Mouse (Mus musculus) Patski (cell line): Measurements from ENCODE around the gene Ppp1cb. TPM values are rescaled to one million over a fixed set of nuclear protein-coding genes. Genes with fewer than 3 reads are reported as not detected.

Source experiments
- ATAC-seq: fragments of 100-300 bp; one replicate; pipeline ENCODE4 v1.8.0; 2021
- CTCF ChIA-PET: fragments of 350-600 bp; sonication (Branson Sonifier 250); formaldehyde crosslinking; loops from one replicate; lab custom pipeline; 2022; ENCODE audit warnings: inconsistent platforms; lab: Charles Lee
- POLR2A ChIA-PET: fragments of 350-600 bp; sonication (Branson Sonifier 250); formaldehyde crosslinking; loops from one replicate; lab custom pipeline; 2022; ENCODE audit warnings: antibody characterized with exemption, inconsistent platforms; lab: Charles Lee
- DNase-seq: peaks from one replicate; pipeline ENCODE4 v3.0.0-alpha.2; 2011; ENCODE audit warnings: low read depth, low spot score
- H3K27me3 ChIP-seq: fragments of 371-371 bp; one replicate; pipeline ENCODE4 v1.5.1; 2021
- CTCF ChIP-seq: fragments of 100-300 bp; IDR thresholded peaks from one replicate; pipeline ENCODE4 v1.5.1; 2021
- in situ Hi-C: fragments of 300-500 bp; cut with MboI; formaldehyde crosslinking; loops from 3 replicates; pipeline ENCODE4 v1.11.1; 2018; ENCODE audit warnings: low pct_unique_long_range_greater_than_20kb, mixed read lengths
- polyA plus RNA-seq: library from polyadenylated mRNA; unstranded; gene quantifications from one replicate; pipeline ENCODE4 v1.2.3, GENCODE M21; 2021

Gene Ppp1cb
- polyA plus RNA-seq, 1 experiment from 2014 or later = 243 TPM

- POLR2A ChIA-PET = interaction anchor here (0.7 to 1.3 kb wide), 3 partner anchors 56 to 105 kb away, joined by 3 read pairs; no protein-coding TSS in a partner anchor
Measured at GRCm38 (mm10) chr5:32441992-32442575, 16.6 kb upstream of the Ppp1cb start.

GRCm38 (mm10) chr5:32443906-32444305, 14.7 kb upstream of the Ppp1cb start:
- in situ Hi-C loops = no loop called here
- ChIA-PET POLR2A (no interaction called here), CTCF (interaction anchor here (1.5 to 1.8 kb wide), 4 partner anchors 13 to 36 kb away, joined by 3 to 4 read pairs (median 3); no protein-coding TSS in a partner anchor)

More at GRCm38 (mm10) chr5:32441992-32442575, 16.6 kb upstream of the Ppp1cb start:
- DNase-seq (peak; percentile 64), ATAC-seq (no peak)
- in situ Hi-C loops = no loop called here
- CTCF ChIA-PET = interaction anchor here (1.6 kb wide), 1 partner anchor 34 kb away, joined by 3 read pairs; no protein-coding TSS in a partner anchor
- no peaks in the 10 kb centered on the region for H3K27me3 ChIP-seq
- TF ChIP-seq CTCF = no peak

GRCm38 (mm10) chr5:32445287-32445921, 13.2 kb upstream of the Ppp1cb start:
- no peak for ATAC-seq
- TF ChIP-seq CTCF = no peak
- no peaks in the 10 kb centered on the region for H3K27me3 ChIP-seq
- in situ Hi-C loops = no loop called here
- ChIA-PET CTCF (interaction anchor here (1.1 to 1.8 kb wide), 2 partner anchors 13 to 14 kb away, joined by 3 to 4 read pairs; no protein-coding TSS in a partner anchor), POLR2A (interaction anchor here (1.1 kb wide), 1 partner anchor 9 kb away, joined by 4 read pairs; no protein-coding TSS in a partner anchor)
- DNase-seq = no peak

More at GRCm38 (mm10) chr5:32443906-32444305, 14.7 kb upstream of the Ppp1cb start:
- DNase-seq = no peak
- H3K27me3 ChIP-seq = no peaks in the 10 kb centered on the region
- ATAC-seq = no peak
- TF ChIP-seq CTCF = no peak

- ChIA-PET CTCF (interaction anchor here (1.1 to 1.6 kb wide), 4 partner anchors 12 to 39 kb away, joined by 3 to 6 read pairs (median 3); no protein-coding TSS in a partner anchor), POLR2A (interaction anchor here (0.7 to 1.1 kb wide), 2 partner anchors 8 to 18 kb away, joined by 3 to 4 read pairs; no protein-coding TSS in a partner anchor)
- no peak for TF ChIP-seq CTCF
- no peaks in the 10 kb centered on the region for H3K27me3 ChIP-seq
- no peak for DNase-seq
- in situ Hi-C loops = no loop called here
- ATAC-seq = no peak
Measured at GRCm38 (mm10) chr5:32446394-32446793, 12.2 kb upstream of the Ppp1cb start.

DNA sequence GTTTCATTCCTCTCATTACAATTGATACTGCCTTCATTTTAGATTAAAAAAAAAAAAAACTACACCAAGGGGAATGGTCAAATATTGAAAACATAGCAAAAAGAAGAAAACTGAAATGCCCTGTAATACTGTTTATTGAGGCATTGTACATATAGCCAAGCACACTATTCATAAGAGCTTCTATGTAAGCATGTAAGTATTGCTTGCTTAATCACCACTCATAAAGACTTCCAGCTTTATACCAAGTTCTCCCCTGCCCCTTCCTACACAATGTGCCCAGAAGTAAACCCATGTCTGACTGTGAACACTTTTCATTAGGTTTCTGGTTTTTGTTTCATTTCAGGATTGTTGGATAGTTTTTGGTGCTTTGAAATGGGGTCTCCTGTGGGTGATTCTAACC, 11.8 kb upstream of the Ppp1cb start:
- no peak for TF ChIP-seq CTCF
- CTCF ChIA-PET = interaction anchor here (1.1 to 1.6 kb wide), 3 partner anchors 12 to 39 kb away, joined by 3 to 6 read pairs (median 3); no protein-coding TSS in a partner anchor
- in situ Hi-C loops = no loop called here
- DNase-seq (no peak), ATAC-seq (no peak)
- H3K27me3 ChIP-seq = no peaks in the 10 kb centered on the region
- POLR2A ChIA-PET = interaction anchor here (0.7 kb wide), 1 partner anchor 18 kb away, joined by 3 read pairs; no protein-coding TSS in a partner anchor

DNA sequence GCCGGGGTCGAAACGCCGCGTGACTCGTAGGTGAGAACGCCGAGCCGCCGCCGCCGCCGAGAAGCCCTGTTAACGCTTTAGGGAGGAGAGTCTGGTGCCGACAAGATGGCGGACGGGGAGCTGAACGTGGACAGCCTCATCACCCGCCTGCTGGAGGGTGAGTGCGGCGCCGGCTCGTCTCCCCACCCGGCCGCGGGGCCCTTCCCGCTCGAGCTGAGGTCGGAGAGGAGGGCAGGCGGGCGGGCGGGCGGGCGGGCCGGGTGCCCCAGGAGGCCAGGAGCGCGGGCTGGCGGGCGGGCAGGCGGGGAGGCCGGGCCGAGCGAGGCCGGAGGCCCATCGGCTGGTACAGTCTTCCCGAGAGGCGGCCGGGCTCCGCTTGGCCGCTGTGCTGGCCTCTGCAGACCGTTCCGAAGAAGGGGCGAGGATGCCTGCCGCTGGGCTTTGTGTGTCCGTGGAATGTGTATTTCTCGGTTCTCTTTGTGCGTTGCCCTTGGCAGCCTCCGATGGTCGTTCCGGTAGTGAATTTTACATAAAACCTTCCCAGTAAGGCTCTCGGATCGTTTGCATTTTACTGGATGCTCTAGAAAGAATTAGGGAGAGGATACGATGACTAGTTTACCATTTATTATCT, 723 bp downstream of the Ppp1cb start:
- CTCF ChIA-PET = interaction anchor here (1.0 to 1.8 kb wide), 6 partner anchors 10 to 137 kb away, joined by 3 to 7 read pairs (median 4); no protein-coding TSS in a partner anchor
- no peaks in the 10 kb centered on the region for H3K27me3 ChIP-seq
- no peak for TF ChIP-seq CTCF
- POLR2A ChIA-PET = interaction anchor here (0.7 to 1.3 kb wide), 4 partner anchors 34 to 725 kb away, joined by 3 to 11 read pairs (median 4); no protein-coding TSS in a partner anchor
- ATAC-seq (peak; percentile 41), DNase-seq (no peak)
- in situ Hi-C loops = no loop called here

DNA sequence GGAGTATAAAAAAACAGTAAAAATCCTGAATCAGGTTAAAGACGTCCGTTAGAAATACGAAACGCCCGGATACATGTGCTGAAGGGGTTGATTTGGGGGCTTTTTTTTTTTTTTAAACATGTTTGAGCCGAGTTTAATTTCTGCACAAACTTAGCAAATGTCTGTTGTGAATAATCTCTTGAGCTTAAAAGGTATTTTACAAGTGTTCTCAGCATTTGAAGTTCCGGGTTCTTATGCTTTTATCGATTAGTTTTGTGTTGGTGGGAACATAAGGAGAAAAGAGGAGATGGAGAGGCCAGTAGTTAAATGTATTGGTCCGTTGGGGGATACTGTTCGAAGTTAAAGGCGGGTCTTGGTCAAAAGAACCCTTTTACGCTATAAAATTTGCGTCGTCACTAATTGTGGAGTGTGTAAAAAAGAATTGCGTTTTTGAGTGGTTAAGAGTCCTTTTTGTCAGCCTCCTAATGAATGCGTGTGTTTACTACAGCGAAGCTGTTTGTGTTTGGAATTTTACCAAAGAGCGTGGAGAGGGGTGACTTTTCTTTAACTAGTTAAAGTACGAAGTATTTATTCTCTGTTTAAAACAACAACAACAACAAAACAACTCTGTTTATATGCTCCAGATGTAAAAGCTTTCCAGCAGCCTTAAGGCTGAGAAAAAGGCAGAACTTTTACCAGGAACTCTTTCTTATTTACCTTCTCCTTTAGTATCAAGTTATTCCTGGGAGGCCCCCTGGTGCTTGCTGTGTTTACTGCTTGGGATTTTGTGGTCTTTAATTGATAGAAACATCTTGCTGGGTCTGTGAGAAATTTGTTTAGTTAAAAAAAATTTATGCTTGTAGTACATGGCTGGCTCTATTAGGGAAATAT, 1.5 kb downstream of the Ppp1cb start:
- no peak for ATAC-seq
- ChIA-PET CTCF (interaction anchor here (0.8 to 1.8 kb wide), 8 partner anchors 9 to 142 kb away, joined by 3 to 7 read pairs (median 4); no protein-coding TSS in a partner anchor), POLR2A (interaction anchor here (0.6 to 1.3 kb wide), 7 partner anchors 35 to 903 kb away, joined by 3 to 11 read pairs (median 3); no protein-coding TSS in a partner anchor)
- in situ Hi-C loops = loop anchor here (5.0 kb wide), 1 partner anchor 123 kb away; no protein-coding TSS in a partner anchor
- H3K27me3 ChIP-seq = no peaks in the 10 kb centered on the region
- DNase-seq = no peak
- peak; percentile 59 for TF ChIP-seq CTCF

DNA sequence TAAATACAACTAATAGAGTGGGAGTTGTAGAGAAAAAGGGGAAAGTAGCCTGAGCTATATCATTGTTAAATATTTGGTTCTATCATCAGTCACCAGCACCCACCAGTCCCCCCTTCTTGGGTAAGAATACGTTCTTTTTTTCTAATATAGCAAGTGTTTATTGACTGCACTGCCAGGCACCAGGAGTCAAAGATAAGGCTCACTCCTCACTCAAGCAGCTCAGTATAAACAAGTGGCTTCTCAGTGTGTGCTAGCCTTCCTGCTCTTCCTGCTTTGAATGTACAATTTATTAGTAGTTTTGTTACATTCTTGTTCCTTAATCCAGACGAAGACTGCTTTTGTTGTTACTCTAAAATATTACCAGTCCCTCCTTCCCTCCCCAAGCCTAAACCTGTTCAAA, 2.3 kb downstream of the Ppp1cb start:
- ChIA-PET POLR2A (interaction anchor here (1.1 kb wide), 1 partner anchor 46 kb away, joined by 4 read pairs; no protein-coding TSS in a partner anchor), CTCF (interaction anchor here (0.8 to 1.8 kb wide), 6 partner anchors 8 to 143 kb away, joined by 3 to 7 read pairs (median 4); no protein-coding TSS in a partner anchor)
- no peak for TF ChIP-seq CTCF

More for the DNA sequence above, 2.3 kb downstream of the Ppp1cb start:
- DNase-seq (no peak), ATAC-seq (no peak)
- H3K27me3 ChIP-seq = no peaks in the 10 kb centered on the region
- in situ Hi-C loops = loop anchor here (5.0 kb wide), 1 partner anchor 124 kb away; no protein-coding TSS in a partner anchor
